Mouse (Mus musculus): Measurements from ENCODE around the gene Mageb3. TPM values are rescaled to one million over a fixed set of nuclear protein-coding genes. Genes with fewer than 3 reads are reported as not detected.
A peak's percentile ranks its signal among the peaks of the same experiment; 100 is the strongest.
"Not testable (repeated sequence)": the region's sequence is repeated elsewhere in the genome, so short reads cannot be mapped to it uniquely, and the experiment has no call there.

Mageb3 gene
- total RNA-seq (2017): 1.4 and 1.6 TPM in 2 replicates

DNA sequence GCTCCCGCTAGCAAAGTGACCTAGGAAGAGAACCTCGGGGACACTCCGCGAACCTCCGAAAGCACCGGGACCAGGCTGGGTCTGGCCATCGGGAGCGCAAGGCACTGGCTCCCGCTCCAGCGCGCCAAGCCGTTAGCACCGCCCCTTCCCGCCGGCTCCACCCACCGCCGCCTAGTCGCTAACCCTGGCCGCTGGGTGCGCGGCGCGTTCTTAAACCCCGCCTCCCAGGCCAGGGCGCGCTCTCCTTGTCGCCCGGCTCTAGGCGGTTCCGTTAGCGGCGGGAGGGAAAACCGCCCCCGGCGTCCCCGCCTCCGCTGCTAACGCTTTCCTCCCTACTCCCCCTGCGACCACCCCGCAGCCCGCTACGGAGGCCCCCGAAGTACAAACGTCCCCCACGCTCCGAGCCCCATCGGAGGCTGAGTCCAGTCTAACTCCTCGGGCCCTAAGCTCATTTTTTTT, at the start of gene Mageb3, which contains the start of gene Ctdspl2:
Gene Mageb3 (minus strand): TSS at position 328 of the 459 bp plus-strand sequence.
Gene Ctdspl2 (plus strand): TSS at position 237 of the 459 bp plus-strand sequence.
- peak; percentile 87 to 95 for ATAC-seq (replicated peaks in 1 of 2; ENCODE audit: insufficient read depth in 1 of 2, low FRiP score in 2 of 2, low TSS enrichment in 1 of 2, low read depth in 1 of 2, poor library complexity in 2 of 2, severe bottlenecking in 2 of 2)

DNA sequence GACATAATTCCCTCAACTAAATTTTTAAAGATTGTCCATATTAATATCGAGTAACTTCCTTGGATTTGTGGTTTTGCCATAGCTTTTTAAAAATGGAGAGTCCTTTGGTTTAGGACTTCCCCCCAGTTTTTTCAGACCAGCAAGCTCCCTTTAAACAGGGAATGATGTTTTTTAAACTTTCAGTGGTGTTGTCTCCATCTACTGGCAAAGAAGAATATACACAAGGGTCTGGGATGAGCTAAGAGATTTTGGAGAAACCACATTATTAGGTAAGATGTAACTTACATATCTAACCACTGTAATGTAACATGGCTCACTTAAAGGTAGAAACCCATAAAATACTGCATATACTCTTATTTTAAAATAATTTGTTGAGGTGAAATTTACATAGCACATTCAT, 39.8 kb upstream of the Mageb3 start:
- no peak for ATAC-seq (replicated peaks in 1 of 2; ENCODE audit: insufficient read depth in 1 of 2, low FRiP score in 2 of 2, low TSS enrichment in 1 of 2, low read depth in 1 of 2, poor library complexity in 2 of 2, severe bottlenecking in 2 of 2)

DNA sequence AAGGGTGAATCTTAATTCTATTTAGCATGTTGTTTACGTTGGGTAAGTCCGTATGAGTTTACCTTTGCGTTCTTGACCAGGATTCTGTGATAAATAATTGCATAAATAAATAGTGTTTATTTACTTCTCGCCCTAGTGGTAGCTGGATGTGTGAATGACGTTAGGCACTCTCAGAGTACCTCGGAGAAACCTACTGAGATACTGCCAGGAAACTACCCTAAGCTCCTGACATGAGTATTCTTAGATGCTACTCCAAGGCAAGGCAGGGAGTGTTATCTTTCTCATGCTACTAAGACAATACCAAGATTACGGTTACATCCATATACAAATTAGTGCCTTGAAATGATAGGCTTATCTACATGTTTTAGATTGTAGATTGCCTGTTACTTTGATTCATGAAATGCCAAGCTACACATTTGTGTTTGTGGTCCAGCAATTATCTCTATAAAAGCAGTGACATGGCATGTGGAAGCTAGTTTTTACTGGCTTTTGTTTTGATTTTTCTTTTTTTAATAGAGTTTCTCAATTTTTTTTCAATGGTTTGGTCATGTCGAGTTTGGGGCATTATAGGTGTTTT, 1.4 kb upstream of the Mageb3 start:
- no peak for ATAC-seq (replicated peaks in 1 of 2; ENCODE audit: insufficient read depth in 1 of 2, low FRiP score in 2 of 2, low TSS enrichment in 1 of 2, low read depth in 1 of 2, poor library complexity in 2 of 2, severe bottlenecking in 2 of 2)

DNA sequence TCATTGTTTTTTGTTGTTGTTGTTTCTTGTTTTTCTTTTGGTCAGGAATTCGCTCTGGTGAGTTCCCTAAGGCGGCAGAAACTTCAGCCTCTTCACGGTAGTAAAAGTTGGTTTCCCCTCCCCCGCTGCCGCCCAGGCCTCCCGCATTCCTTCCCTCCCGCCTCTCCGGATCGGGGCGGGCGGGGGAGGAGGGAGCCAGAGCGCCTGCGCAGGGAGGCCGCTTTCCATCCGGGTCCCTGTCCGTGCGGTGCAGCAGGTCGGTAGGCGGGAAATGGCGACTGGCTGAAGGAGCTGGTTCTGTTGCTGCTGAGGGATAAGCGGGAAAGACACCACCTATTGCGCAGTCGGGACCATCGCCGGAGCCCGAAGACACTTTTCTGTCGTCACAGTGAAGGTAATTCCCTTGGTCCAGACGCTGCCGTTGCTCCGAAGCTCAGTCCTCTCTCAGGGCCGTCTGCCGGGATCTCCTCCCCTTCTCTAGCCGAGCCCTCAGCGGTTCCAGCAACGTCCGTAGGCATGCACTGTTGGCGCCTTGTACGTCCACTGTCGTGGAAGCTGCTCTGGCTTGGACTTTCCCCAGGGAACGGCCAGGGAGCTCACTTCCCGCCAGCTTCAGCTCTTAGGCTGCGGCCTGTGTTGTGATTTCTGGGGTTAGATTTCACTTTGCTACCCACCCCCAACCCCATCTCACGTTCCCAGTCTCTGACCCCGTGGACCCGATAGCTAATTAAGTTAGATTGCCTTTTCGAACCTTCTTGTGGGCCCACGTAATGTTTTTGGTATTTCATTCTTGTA, 529 bp upstream of the Mageb3 start:
- peak; percentile 84 to 91 for ATAC-seq (replicated peaks in 1 of 2; ENCODE audit: insufficient read depth in 1 of 2, low FRiP score in 2 of 2, low TSS enrichment in 1 of 2, low read depth in 1 of 2, poor library complexity in 2 of 2, severe bottlenecking in 2 of 2)

DNA sequence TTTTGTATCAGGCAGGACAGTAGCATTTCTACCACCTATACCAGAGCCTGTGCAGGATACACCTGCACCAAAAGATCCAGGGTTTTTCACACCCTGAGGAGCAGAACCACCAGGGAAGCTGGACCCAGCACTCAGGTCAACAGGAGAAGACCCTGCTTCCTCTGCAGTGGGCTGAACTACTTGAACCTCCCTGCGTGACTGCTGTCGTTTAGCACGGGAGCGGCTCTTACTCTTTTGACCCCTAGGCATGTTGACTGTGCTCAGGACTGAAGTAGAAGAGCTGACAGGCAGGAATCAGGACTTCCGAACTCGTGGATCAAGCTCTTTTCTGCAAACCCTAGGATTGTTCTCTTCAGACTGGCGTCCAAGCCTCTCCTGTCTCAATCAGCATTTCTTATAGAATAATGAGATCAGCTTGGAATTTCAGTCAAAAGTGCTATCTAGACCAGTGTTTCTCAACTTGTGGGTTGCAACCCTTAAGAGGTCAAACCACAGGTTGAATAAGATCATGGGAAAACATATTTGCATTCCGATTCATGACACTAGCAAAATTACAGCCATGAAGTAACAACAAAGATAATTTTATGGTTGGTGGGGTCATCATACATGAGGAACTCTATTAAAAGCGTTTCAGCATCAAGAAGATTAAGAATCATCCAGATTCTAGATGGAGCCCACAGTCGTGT, 778 bp downstream of the Mageb3 start:
- no peak for ATAC-seq (replicated peaks in 1 of 2; ENCODE audit: insufficient read depth in 1 of 2, low FRiP score in 2 of 2, low TSS enrichment in 1 of 2, low read depth in 1 of 2, poor library complexity in 2 of 2, severe bottlenecking in 2 of 2)

DNA sequence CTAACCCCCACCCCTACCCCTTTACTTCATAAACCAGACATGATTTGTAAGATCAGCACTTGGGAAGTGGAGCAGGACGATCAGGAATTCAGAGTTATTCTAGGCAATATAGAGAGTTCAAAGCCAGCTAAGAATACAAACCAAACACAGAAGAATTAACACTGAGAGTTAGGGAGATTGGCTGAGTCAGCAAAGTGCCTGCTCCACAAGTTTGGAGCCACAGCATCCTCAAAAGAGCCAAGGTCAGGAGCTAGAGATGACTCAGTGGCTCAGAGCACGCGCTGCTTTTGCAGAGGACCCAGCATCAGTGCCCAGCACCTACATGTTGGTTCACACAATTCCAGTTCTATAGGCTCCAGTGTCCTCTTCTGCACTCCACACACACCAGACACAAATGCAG, 12.5 kb downstream of the Mageb3 start:
- ATAC-seq (replicated peaks in 1 of 2; ENCODE audit: insufficient read depth in 1 of 2, low FRiP score in 2 of 2, low TSS enrichment in 1 of 2, low read depth in 1 of 2, poor library complexity in 2 of 2, severe bottlenecking in 2 of 2): no peak

DNA sequence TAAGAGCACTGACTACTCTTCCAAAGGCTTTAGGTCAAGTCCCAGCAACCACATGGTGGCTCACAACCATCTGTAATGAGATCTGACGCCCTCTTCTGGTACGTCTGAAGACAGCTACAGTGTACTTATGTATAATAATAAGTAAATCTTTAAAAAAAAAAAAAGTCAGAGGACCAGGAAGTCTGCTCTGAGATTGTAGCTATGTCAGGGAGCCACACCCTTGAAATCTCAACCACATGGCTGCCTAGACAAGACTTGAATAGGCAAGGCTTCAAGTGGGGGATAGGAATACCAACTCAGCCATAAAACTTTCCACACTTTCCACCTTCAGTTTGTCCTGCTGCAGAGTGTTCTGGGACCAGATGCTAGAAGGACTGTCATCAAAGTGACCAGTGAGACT, 18.3 kb downstream of the Mageb3 start:
- ATAC-seq (replicated peaks in 1 of 2; ENCODE audit: insufficient read depth in 1 of 2, low FRiP score in 2 of 2, low TSS enrichment in 1 of 2, low read depth in 1 of 2, poor library complexity in 2 of 2, severe bottlenecking in 2 of 2): not testable (repeated sequence)

DNA sequence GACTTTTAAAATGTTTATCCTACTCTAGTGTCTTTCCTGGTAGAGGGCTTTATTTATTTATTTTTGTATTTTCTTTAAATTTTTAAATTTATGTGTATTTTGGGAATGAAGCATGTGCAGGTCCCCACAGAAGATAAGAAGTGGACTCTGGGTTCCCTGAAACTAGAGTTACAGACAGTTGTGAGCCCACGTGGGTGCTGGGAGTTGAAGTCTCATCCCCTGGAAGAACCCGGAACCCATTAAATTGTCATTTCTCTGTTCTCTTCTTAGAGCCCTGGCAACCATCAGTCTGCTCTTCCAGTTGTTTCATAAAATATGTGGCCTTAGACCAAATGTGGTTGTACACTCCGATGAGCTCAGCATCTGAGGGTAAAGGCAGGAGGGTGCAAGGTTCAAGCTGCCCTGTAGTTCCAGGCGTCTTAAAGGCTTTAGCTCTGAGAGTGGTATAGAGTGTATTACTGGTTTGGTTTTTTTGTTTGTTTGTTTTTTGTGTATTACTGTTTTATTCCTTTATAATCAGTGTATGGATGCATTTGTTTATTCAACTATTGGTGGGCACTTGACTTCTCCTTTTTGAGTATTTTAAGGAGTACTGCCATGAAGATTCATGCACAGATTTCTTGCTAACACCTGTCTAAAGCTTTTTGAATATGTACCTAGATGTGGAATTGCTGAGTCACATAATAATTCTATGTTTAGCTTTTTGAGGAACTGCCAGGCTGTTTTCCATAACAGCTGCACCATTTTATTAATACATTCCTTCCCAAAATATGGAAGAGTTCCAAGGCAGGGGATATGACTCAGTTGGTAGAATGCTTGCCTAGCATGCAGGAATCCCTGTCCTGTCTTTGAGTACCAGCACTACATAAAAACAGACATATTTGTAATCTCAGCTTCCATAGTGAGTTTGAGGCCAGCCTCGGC, 39.6 kb downstream of the Mageb3 start:
- ATAC-seq (replicated peaks in 1 of 2; ENCODE audit: insufficient read depth in 1 of 2, low FRiP score in 2 of 2, low TSS enrichment in 1 of 2, low read depth in 1 of 2, poor library complexity in 2 of 2, severe bottlenecking in 2 of 2): no peak

DNA sequence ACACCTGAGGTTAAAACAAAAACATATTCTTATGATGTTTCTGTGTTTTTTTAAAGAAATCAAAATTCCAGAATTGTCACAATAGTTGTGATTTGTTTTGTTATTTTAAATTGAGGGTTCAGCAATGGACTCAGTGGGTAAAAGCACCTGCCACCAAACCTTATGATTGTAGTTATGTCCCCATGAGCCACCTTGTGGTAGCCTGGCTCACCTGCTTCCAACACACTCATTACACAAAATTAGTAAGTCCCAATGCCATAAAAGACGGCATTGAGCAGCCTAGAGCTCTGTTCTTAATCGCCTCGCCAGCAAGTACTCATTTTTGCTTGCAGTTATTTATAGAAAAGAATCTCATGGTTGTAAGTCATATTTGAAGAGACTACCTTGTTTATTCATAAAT, 45.9 kb downstream of the Mageb3 start:
- no peak for ATAC-seq (replicated peaks in 1 of 2; ENCODE audit: insufficient read depth in 1 of 2, low FRiP score in 2 of 2, low TSS enrichment in 1 of 2, low read depth in 1 of 2, poor library complexity in 2 of 2, severe bottlenecking in 2 of 2)

Other genes with a start within 250 kb of the Mageb3 start
- gene Frmd5, start 149.0 kb downstream of the Mageb3 start, total RNA-seq (2017): not detected in 2 replicates
- gene Casc4, start 89.1 kb downstream of the Mageb3 start, total RNA-seq (2017): 36.6 and 41.3 TPM in 2 replicates
- 85.4 and 88.9 TPM in 2 replicates for gene Ctdspl2, start 91 bp downstream of the Mageb3 start, total RNA-seq (2017)
- gene Eif3j1, start 72.5 kb upstream of the Mageb3 start, total RNA-seq (2017): 31.4 and 32.9 TPM in 2 replicates
- gene Spg11, start 162.3 kb upstream of the Mageb3 start, total RNA-seq (2017): 13.6 and 16.4 TPM in 2 replicates
- 3,422 and 3,507 TPM in 2 replicates for gene B2m, start 191.6 kb upstream of the Mageb3 start, total RNA-seq (2017)
- gene Trim69, start 204.6 kb upstream of the Mageb3 start, total RNA-seq (2017): not detected in 2 replicates
- 0.44 TPM in 1 of 2 replicates, not detected in the other for gene Patl2, start 230.1 kb upstream of the Mageb3 start, total RNA-seq (2017)
- gene Terb2, start 230.2 kb upstream of the Mageb3 start, total RNA-seq (2017): not detected in 2 replicates